Mouse (Mus musculus) CD4-positive, CD25-positive, alpha-beta regulatory T cell, adult 2 months (primary cell): Measurements from ENCODE around the gene Sema4d.
A peak's percentile ranks its signal among the peaks of the same experiment; 100 is the strongest.

Experiments used
- DNase-seq: peaks from one replicate; pipeline ENCODE4 v3.0.0-alpha.2; 2012; ENCODE audit warnings: low read depth, low spot score

The Sema4d gene

GRCm38 (mm10) chr13:51731474-51731873, 62.1 kb downstream of the Sema4d start:
- no peak for DNase-seq

GRCm38 (mm10) chr13:51729887-51730361, 63.6 kb downstream of the Sema4d start:
- peak; percentile 68 for DNase-seq

- no peak for DNase-seq
Observed at GRCm38 (mm10) chr13:51727364-51727763, 66.2 kb downstream of the Sema4d start.

GRCm38 (mm10) chr13:51725926-51726574, 67.5 kb downstream of the Sema4d start:
- peak; percentile 38 for DNase-seq

- no peak for DNase-seq
Observed at GRCm38 (mm10) chr13:51725446-51725845, 68.1 kb downstream of the Sema4d start.

- DNase-seq: no peak
Observed at GRCm38 (mm10) chr13:51724566-51724965, 69.0 kb downstream of the Sema4d start.

- no peak for DNase-seq
Observed at GRCm38 (mm10) chr13:51723114-51723513, 70.4 kb downstream of the Sema4d start.

- DNase-seq: no peak
Observed at GRCm38 (mm10) chr13:51720556-51720955, 73.0 kb downstream of the Sema4d start.

- DNase-seq: no peak
Observed at GRCm38 (mm10) chr13:51719256-51719655, 74.3 kb downstream of the Sema4d start.

- DNase-seq: no peak
Observed at GRCm38 (mm10) chr13:51716350-51717263, 76.9 kb downstream of the Sema4d start.

GRCm38 (mm10) chr13:51712022-51712421, 81.5 kb downstream of the Sema4d start:
- peak; percentile 44 for DNase-seq

- no peak for DNase-seq
Observed at GRCm38 (mm10) chr13:51710738-51711137, 82.8 kb downstream of the Sema4d start.

GRCm38 (mm10) chr13:51705882-51706854, 87.4 kb downstream of the Sema4d start:
- DNase-seq: no peak

GRCm38 (mm10) chr13:51703893-51704292, 89.7 kb downstream of the Sema4d start:
- DNase-seq: no peak

- DNase-seq: no peak
Observed at GRCm38 (mm10) chr13:51698318-51698717, 95.2 kb downstream of the Sema4d start.

- DNase-seq: no peak
Observed at GRCm38 (mm10) chr13:51697897-51698296, 95.7 kb downstream of the Sema4d start.

GRCm38 (mm10) chr13:51697455-51697854, 96.1 kb downstream of the Sema4d start:
- DNase-seq: no peak

- DNase-seq: no peak
Observed at GRCm38 (mm10) chr13:51696481-51696880, 97.1 kb downstream of the Sema4d start.

GRCm38 (mm10) chr13:51688688-51689087, 104.9 kb downstream of the Sema4d start:
- DNase-seq: no peak

- DNase-seq: no peak
Observed at GRCm38 (mm10) chr13:51686966-51687365, 106.6 kb downstream of the Sema4d start.

- no peak for DNase-seq
Observed at GRCm38 (mm10) chr13:51685290-51685966, 108.1 kb downstream of the Sema4d start.
